Mouse (Mus musculus): Measurements from ENCODE around the gene Snx32. TPM values are rescaled to one million over a fixed set of nuclear protein-coding genes. Genes with fewer than 3 reads are reported as not detected.
A peak's percentile ranks its signal among the peaks of the same experiment; 100 is the strongest.
"Not testable (repeated sequence)": the region's sequence is repeated elsewhere in the genome, so short reads cannot be mapped to it uniquely, and the experiment has no call there.

Snx32 gene
- total and polyA plus RNA-seq, 3 experiments, result 2.0 to 12.0 (median 9.8) TPM

- Histone ChIP-seq H3K36me3 (replicated peaks) (peaks cover 63% of the 10 kb centered on the region), H3K27me3 (ENCODE audit: insufficient read depth, low read length) (no peaks in the 10 kb centered on the region), H3K9me3 (replicated peaks) (no peaks in the 10 kb centered on the region), H3K4me3 (ENCODE audit: low read depth, low read length) (no peak overlapping the region), H3K4me1 (ENCODE audit: insufficient read depth, low read depth, low read length) (peaks cover 16% of the 10 kb centered on the region)
- DNase-seq (ENCODE audit: low spot score) (no peak), ATAC-seq (ENCODE audit: extremely low read depth, insufficient number of reproducible peaks, low FRiP score, poor library complexity, severe bottlenecking) (no peak)
- TF ChIP-seq CTCF (IDR thresholded peaks at IDR 0.05; ENCODE audit: low read depth, low read length) (no peak), POLR2AphosphoS5 (IDR thresholded peaks at IDR 0.05; ENCODE audit: insufficient replicate concordance, low read depth, low read length) (no peak), TAL1 (conservative IDR thresholded peaks at IDR 0.05; ENCODE audit: low read depth, low read length) (no peak), GATA1 (IDR thresholded peaks at IDR 0.05; ENCODE audit: borderline replicate concordance, low read length) (no peak), GATA2 (IDR thresholded peaks at IDR 0.05; ENCODE audit: borderline replicate concordance, low read depth, low read length) (no peak)
These were observed 9.9 kb downstream of the Snx32 start for GRCm38 (mm10) chr19:5500330-5500875.

GRCm38 (mm10) chr19:5496052-5496370 lies 14.3 kb downstream of the Snx32 start:
- H3K4me1 ChIP-seq (ENCODE audit: insufficient read depth, low read depth, low read length), result peaks cover 38% of the 10 kb centered on the region
- ATAC-seq (ENCODE audit: extremely low read depth, insufficient number of reproducible peaks, low FRiP score, poor library complexity, severe bottlenecking) (no peak), DNase-seq (ENCODE audit: low spot score) (no peak)
- TF ChIP-seq POLR2AphosphoS5 (IDR thresholded peaks at IDR 0.05; ENCODE audit: insufficient replicate concordance, low read depth, low read length) (no peak), GATA2 (IDR thresholded peaks at IDR 0.05; ENCODE audit: borderline replicate concordance, low read depth, low read length) (no peak), GATA1 (IDR thresholded peaks at IDR 0.05; ENCODE audit: borderline replicate concordance, low read length) (no peak), TAL1 (conservative IDR thresholded peaks at IDR 0.05; ENCODE audit: low read depth, low read length) (no peak), CTCF (IDR thresholded peaks at IDR 0.05; ENCODE audit: low read depth, low read length) (no peak)
- H3K36me3 ChIP-seq (replicated peaks), result peaks cover 76% of the 10 kb centered on the region
- no peaks in the 10 kb centered on the region for H3K9me3 ChIP-seq (replicated peaks)
- H3K27me3 ChIP-seq (ENCODE audit: insufficient read depth, low read length), result no peaks in the 10 kb centered on the region
- H3K4me3 ChIP-seq (ENCODE audit: low read depth, low read length), result peak overlapping the region; percentile 13; the same call in 1 of the 2 replicates

- Histone ChIP-seq H3K9me3 (replicated peaks) (no peaks in the 10 kb centered on the region), H3K27me3 (ENCODE audit: insufficient read depth, low read length) (no peaks in the 10 kb centered on the region), H3K36me3 (replicated peaks) (peaks cover 73% of the 10 kb centered on the region), H3K4me1 (ENCODE audit: insufficient read depth, low read depth, low read length) (peaks cover 38% of the 10 kb centered on the region), H3K4me3 (ENCODE audit: low read depth, low read length) (0 out of 2 replicates have a peak overlapping the region, but pooled peaks have one; percentile 13)
- TF ChIP-seq GATA1 (IDR thresholded peaks at IDR 0.05; ENCODE audit: borderline replicate concordance, low read length), result no peak
- TF ChIP-seq GATA2 (IDR thresholded peaks at IDR 0.05; ENCODE audit: borderline replicate concordance, low read depth, low read length), result no peak
- no peak for TF ChIP-seq POLR2AphosphoS5 (IDR thresholded peaks at IDR 0.05; ENCODE audit: insufficient replicate concordance, low read depth, low read length)
- no peak for TF ChIP-seq CTCF (IDR thresholded peaks at IDR 0.05; ENCODE audit: low read depth, low read length)
- TF ChIP-seq TAL1 (conservative IDR thresholded peaks at IDR 0.05; ENCODE audit: low read depth, low read length), result no peak
- DNase-seq (ENCODE audit: low spot score) (no peak), ATAC-seq (ENCODE audit: extremely low read depth, insufficient number of reproducible peaks, low FRiP score, poor library complexity, severe bottlenecking) (no peak)
These were observed 14.8 kb downstream of the Snx32 start for GRCm38 (mm10) chr19:5495353-5496051.

DNA sequence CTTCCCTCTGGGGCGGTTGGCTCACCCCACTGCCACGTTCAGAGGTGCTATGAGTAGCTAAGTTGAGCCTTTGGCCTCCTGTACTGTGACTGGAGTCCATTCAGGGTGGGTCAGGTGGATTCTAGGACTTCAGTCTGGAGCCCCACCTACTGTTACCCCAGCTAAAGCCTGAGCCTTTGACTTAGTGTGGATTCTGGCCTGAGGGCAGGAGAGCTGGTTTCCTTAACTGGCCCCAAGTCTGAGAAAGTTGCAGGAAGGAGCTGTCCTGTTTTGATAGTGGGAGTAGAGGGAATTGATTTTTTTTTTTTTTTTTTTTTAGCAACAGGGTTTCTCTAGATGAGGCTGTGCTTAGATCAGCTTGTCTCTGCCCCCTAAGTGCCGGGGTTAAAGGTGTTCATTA lies 16.0 kb downstream of the Snx32 start:
- DNase-seq (ENCODE audit: low spot score) (no peak), ATAC-seq (ENCODE audit: extremely low read depth, insufficient number of reproducible peaks, low FRiP score, poor library complexity, severe bottlenecking) (no peak)
- H3K4me1 ChIP-seq (ENCODE audit: insufficient read depth, low read depth, low read length), result peaks cover 39% of the 10 kb centered on the region
- no peaks in the 10 kb centered on the region for H3K9me3 ChIP-seq (replicated peaks)
- H3K36me3 ChIP-seq (replicated peaks), result peaks cover 68% of the 10 kb centered on the region
- H3K27me3 ChIP-seq (ENCODE audit: insufficient read depth, low read length), result no peaks in the 10 kb centered on the region
- TF ChIP-seq CTCF (IDR thresholded peaks at IDR 0.05; ENCODE audit: low read depth, low read length), result no peak
- TF ChIP-seq GATA1 (IDR thresholded peaks at IDR 0.05; ENCODE audit: borderline replicate concordance, low read length), result no peak
- TF ChIP-seq GATA2 (IDR thresholded peaks at IDR 0.05; ENCODE audit: borderline replicate concordance, low read depth, low read length), result no peak
- TF ChIP-seq TAL1 (conservative IDR thresholded peaks at IDR 0.05; ENCODE audit: low read depth, low read length), result no peak
- H3K4me3 ChIP-seq (ENCODE audit: low read depth, low read length), result no peak overlapping the region

- peaks cover 63% of the 10 kb centered on the region for H3K36me3 ChIP-seq (replicated peaks)
- not testable (repeated sequence) for H3K9me3 ChIP-seq (replicated peaks); H3K27me3 ChIP-seq (ENCODE audit: insufficient read depth, low read length); ATAC-seq (ENCODE audit: extremely low read depth, insufficient number of reproducible peaks, low FRiP score, poor library complexity, severe bottlenecking); DNase-seq (ENCODE audit: low spot score); H3K4me3 ChIP-seq (ENCODE audit: low read depth, low read length)
- H3K4me1 ChIP-seq (ENCODE audit: insufficient read depth, low read depth, low read length), result peaks cover 49% of the 10 kb centered on the region
These were observed 17.0 kb downstream of the Snx32 start for GRCm38 (mm10) chr19:5493301-5493721.

DNA sequence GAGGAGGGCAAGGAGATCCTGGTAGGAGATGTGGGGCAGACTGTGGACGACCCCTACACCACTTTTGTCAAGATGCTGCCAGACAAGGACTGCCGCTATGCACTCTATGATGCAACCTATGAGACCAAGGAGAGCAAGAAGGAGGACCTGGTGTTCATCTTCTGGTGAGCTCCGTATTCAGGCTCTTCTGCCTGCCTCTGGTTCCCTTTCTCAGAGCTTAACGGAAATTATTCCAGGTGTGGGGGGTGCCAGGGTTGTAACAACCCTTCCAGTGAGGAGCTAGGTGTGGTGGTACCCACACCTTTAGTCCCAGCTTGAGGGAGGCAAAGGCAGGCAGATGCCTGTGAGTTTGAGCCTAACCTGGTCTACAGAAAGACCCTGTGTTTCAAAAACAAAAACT lies 17.7 kb downstream of the Snx32 start:
- DNase-seq (ENCODE audit: low spot score) (no peak), ATAC-seq (ENCODE audit: extremely low read depth, insufficient number of reproducible peaks, low FRiP score, poor library complexity, severe bottlenecking) (no peak)
- TF ChIP-seq GATA1 (IDR thresholded peaks at IDR 0.05; ENCODE audit: borderline replicate concordance, low read length), result no peak
- no peak for TF ChIP-seq POLR2AphosphoS5 (IDR thresholded peaks at IDR 0.05; ENCODE audit: insufficient replicate concordance, low read depth, low read length)
- TF ChIP-seq GATA2 (IDR thresholded peaks at IDR 0.05; ENCODE audit: borderline replicate concordance, low read depth, low read length), result no peak
- no peak for TF ChIP-seq TAL1 (conservative IDR thresholded peaks at IDR 0.05; ENCODE audit: low read depth, low read length)
- no peak for TF ChIP-seq CTCF (IDR thresholded peaks at IDR 0.05; ENCODE audit: low read depth, low read length)
- Histone ChIP-seq H3K36me3 (replicated peaks) (peaks cover 56% of the 10 kb centered on the region), H3K9me3 (replicated peaks) (no peaks in the 10 kb centered on the region), H3K4me3 (ENCODE audit: low read depth, low read length) (no peak overlapping the region), H3K27me3 (ENCODE audit: insufficient read depth, low read length) (no peaks in the 10 kb centered on the region), H3K4me1 (ENCODE audit: insufficient read depth, low read depth, low read length) (peaks cover 52% of the 10 kb centered on the region)
